Mouse (Mus musculus): ENCODE measurements around the gene Cnnm4.
"Not testable (repeated sequence)": the region's sequence is repeated elsewhere in the genome, so short reads cannot be mapped to it uniquely, and the experiment has no call there.

Cnnm4 gene

DNA sequence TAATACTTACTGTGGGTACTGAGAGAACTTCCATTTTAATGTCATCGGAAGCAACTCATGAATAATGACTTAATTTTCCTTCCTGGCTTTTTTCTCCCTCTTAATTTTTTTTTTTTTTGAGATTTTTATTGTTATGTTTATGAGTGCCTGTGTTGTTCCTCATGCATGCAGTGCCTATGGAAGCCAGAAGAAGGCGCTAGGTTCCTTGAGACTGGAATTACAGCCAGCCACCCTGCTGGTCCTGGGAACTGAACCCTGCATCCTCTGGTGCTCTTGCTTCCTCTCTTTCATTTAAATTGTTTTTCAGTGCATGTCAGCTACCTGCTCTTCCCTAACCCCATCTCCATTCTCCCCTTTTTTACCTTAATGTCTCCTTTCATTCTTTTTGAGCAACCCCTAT, 42.3 kb downstream of the Cnnm4 start:
- no peak for DNase-seq (ENCODE audit: low read depth, low spot score)

DNA sequence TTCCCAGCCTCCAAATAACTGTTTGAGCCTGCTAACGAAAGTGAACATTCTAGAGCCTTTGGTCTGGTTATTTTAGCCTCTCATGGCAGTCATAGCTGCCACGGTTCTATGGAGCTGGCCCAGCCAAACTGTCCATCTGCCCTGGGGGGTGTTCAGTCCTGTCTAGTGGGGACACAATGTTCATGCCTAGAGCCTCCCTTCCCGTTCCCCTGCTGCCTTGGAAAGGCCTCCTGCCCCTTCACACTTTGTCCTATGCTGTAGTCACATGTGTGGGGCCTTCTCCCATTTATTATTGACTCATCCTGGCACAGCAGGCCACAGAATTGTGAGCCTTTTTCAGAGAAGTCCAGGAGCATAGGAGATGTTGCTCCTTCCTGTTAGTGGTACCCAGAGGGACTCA, 46.8 kb downstream of the Cnnm4 start:
- no peak for DNase-seq (ENCODE audit: low read depth, low spot score)

DNA sequence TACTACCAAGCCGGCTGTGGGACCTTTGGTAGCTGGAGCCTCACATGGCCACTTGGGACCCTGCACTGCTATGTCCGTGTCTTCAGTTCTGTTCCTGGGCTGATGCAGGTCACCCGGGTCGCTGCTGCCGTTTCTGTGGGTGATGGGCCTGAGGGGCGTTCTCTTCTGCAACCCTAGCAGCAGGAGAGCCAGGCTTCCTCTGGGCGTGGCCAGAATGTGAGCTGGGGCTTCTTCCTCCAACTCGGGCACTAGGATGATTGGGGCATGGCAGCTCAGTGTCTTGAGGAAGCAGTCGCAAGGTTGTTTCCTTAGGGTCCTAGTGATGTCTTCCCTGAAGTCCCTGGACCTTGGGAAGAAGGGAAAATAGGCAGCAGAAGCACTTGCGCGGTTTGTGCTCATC, 48.2 kb downstream of the Cnnm4 start:
- no peak for DNase-seq (ENCODE audit: low read depth, low spot score)

DNA sequence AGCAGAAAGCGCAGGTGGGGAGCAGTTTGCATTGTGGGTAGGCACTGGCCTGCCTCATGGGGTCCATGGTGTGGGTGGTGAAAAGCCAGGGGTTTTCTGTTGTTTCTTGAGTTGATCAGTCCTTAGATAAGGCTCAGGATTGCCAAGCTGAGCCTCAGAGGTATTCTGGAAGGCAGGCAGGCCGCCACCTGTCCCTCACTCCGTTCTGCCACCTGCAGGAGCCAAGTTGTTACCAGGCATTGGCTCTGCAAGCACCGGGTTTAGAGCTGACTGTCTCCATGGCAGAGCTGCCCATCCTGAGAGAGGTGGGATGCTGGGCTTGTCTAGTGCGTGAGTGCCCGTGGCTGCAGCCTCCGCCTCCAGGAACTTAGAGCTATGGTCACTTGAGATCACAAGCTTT, 50.8 kb downstream of the Cnnm4 start:
- no peak for DNase-seq (ENCODE audit: low read depth, low spot score)

DNA sequence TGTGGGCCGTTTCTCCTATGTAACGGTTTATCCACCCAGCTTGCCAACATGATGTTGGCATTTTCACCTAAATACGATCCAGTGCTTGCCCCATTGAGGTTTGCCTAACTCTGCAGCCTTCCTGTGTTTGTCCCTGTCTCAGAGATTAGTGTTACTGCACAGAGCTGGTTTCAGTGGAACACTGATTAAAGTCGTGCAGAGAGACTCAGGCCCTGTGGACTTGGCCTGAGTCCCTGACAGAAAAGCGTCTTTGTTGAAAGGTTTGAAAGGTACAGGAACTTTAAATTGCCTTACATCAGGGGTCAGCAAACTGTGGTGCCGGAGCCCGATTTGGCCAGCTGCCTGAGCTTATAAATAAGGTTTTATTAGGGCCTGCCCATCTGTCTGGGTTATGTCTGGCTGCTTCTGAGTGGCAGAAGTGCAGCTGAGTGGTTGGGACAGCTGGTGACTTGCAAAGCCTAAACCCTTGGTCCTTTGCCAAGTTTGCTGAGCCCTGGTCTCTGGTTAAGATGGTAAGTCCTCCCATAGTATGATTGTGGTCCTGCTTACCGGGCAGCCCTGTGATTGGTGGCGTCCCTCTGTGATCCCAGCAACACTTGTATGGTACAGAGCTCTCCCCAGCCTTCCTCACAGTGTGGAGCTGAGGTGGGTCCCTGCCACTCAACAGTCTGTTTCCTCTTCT, 52.1 kb downstream of the Cnnm4 start:
- DNase-seq (ENCODE audit: low read depth, low spot score) = no peak

DNA sequence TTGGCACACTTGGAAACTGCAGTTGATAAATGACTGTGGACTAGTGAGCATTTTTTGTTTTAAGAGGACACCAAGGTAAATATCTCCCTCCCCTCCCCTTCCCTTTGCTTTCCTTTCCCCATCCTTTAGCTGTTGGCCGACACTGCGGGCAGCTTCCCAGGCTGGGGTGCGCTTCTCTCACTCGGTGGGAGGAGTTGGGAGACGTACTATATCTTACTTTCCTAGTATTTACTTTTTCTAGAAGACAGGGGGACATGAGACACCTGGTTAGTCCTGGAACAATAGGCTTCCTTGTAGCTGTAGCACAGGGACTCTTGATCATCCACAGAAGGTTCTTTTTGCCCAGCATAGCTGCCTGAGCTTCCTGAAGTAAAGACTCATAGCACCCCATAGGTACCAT, 52.6 kb downstream of the Cnnm4 start:
- DNase-seq (ENCODE audit: low read depth, low spot score) = no peak

DNA sequence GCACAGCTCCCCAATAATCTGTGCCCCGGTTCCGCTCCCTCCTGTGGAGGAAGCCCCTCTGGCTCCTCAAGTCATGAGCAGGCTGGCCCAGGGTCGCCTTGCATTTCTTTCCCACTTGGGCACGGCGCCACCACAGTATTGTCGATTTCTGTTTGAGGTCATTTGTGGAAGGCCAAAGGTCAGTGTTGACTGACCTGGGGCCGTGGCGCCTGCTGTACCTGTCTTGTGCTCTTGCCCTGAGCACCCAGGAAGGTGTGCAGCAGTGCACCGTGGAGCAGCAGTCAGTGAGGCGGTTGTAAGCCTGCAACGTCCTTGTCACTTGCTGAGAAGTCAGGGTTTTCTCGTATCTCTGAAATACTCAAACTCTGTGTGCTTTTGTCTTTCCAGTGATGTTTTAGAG, 54.4 kb downstream of the Cnnm4 start:
- DNase-seq (ENCODE audit: low read depth, low spot score) = no peak

DNA sequence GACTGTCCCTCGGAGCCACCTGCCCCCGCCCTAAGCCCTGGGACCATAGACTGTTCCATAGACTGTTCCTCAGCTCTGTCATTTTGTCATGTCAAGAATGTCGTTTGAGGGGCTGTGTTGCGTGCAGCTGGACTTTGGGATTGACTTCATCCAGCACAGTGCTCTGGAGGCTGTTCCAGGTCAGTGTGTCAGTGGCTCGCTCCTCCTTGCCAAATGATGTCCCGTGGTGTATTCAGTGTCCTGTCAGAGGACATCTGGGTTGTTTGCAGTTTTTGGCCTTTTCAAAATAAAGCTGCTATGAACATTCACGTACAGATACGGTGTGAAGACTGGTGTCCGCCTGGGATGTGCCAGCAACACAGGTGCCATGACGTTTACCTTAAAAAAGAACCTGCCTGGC, 55.5 kb downstream of the Cnnm4 start:
- no peak for DNase-seq (ENCODE audit: low read depth, low spot score)

DNA sequence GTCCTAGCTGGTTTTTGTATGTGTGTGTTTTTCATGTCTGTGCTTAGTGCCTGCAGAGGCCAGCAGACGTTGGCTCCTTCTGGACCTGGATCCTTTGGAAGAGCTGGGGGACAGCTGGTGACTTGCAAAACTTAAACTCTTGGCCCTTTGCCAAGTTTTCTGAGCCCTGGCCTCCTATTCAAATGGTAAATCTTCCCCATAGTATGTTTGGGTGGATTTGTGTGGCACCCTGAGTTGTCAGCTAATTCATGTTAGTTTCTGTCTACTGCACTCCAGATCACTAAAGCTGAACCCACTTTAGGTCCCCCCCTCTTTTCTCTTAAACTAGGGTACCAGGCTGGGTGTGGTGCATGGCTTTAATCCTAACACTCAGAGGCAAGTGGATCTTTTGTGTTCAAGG, 56.9 kb downstream of the Cnnm4 start:
- peak; percentile 28 for DNase-seq (ENCODE audit: low read depth, low spot score)

DNA sequence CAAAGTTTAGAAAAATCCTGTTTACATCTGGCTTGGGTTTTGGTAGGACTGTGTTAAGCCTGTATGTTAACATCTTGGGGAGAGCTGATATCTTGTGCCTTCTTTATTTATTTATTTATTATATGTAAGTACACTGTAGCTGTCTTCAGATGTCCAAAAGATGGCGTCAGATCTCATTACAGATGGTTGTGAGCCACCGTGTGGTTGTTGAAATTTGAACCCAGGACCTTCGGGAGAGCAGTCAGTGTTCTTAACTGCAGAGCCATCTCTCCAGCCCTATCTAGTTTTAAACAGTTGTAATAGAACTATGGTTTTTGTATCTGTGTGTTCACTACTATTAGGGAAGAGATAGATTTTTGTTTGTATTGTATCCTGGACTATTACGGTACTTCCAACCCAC, 57.9 kb downstream of the Cnnm4 start:
- no peak for DNase-seq (ENCODE audit: low read depth, low spot score)

DNA sequence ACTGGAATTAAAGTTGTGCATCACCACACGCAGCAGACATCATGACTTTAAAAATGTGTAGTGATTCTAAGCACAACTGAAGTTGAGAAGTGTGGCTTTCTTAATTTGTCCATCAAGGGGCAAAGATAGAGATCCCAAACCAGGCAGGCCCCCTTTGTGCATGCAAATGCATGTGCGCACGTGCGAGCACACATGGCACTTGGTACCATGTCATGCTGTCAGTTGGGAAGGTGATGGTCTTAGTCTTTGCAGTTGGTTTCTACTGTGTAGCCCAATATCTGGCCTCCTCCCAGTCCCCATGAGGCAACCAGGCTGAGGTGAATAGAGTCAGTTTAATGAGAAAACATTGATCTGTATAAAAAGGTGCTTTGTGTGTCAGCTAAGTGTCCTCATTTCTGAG, 58.5 kb downstream of the Cnnm4 start:
- no peak for DNase-seq (ENCODE audit: low read depth, low spot score)

DNA sequence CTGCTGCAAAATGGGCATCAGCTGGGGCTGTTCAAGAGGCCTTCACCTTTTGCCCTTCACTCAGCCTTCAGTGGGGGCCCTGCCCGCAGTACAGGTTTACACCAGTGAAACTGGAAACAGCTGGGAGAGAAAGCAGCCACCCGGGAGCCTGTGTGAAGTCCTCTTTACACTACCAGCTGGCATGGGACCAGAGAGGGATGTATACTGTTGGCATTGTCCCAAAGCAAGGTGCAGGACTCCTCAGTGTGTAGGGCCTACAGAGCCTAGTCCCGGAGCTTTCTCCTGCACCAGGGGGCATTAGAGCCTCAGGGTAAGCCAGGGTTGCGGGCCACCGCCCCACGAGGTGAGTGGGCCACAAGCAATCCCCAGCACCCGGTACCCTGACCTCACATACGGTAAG, 59.1 kb downstream of the Cnnm4 start:
- no peak for DNase-seq (ENCODE audit: low read depth, low spot score)

DNA sequence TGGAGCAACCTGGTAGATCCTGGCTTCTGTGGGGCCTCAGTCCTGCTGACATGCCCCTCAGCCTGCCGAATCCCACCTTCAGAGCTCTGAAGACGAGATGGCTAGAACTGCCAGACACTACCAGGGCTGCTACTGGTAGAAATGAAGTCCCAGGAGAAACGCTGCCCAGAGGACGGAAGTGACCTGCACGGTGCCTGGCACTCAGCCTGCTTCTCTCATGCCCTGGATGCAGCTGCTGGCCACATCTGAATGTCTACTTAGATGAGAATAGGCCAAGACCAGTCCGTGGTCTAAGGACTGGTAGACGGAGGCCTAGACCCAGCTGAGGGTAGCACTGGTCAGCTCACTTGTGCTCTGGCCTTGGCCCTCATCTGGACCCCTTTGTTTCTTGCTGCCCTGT, 59.5 kb downstream of the Cnnm4 start:
- no peak for DNase-seq (ENCODE audit: low read depth, low spot score)

DNA sequence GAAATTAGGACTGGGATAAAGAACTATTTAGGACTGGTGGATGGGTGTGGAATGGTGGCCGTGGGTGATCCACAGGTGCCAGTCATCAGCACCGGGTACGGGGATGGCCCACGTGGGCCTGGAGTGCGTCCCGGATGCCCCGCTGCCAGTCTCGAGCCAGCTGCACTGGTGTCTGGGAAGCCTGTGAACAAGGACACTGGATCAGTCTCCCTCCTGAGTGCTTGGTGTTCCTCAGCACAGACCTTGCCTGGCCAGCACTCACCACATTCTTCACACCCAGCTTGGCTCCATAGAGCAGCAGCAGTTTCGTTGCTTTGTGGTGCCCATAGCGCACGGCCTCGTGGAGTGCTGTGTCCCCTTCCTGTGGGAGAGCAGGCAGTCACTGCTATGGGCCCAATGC, 60.0 kb downstream of the Cnnm4 start:
- no peak for DNase-seq (ENCODE audit: low read depth, low spot score)

DNA sequence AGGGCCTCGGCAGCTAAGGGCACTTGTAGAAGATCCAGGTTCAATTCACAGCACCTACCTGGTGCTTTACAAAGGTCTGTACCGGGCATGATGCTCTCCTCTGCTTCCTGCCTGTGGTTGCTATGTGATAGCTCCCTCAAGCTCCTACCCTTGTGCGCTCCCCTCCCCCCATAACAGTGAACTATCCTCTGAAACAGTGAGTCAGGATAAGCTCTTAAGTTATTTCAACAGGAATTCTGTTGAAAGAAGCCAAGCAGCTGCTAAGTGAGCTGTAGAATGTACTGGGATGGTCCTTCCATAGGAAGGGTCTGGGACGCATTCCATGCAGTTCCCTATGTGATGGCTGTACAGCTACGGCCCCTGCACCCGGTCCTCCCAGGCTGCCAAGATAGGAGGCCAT, 62.1 kb downstream of the Cnnm4 start:
- DNase-seq (ENCODE audit: low read depth, low spot score) = no peak

DNA sequence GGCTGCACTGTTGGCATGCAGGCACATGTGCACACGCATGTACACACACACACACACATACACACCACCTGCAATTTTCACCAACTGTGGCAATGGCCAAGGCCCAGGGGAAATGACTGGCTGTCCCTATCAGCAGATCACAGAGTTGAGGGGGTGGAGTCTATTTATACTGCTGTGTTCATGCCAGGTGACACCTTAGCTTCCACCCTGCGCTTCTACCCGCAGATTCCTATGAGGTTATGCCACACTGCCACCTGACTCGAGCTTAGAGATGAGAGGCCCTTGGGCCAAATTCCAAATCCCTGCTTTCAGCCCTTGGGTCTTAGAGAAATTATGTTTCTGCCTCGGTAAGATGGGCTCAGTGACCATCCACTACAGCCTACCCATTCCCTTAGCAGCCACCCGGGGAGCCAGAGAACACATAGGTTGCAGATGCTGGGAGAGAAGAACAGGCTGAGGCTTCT, 63.2 kb downstream of the Cnnm4 start:
- no peak for DNase-seq (ENCODE audit: low read depth, low spot score)

DNA sequence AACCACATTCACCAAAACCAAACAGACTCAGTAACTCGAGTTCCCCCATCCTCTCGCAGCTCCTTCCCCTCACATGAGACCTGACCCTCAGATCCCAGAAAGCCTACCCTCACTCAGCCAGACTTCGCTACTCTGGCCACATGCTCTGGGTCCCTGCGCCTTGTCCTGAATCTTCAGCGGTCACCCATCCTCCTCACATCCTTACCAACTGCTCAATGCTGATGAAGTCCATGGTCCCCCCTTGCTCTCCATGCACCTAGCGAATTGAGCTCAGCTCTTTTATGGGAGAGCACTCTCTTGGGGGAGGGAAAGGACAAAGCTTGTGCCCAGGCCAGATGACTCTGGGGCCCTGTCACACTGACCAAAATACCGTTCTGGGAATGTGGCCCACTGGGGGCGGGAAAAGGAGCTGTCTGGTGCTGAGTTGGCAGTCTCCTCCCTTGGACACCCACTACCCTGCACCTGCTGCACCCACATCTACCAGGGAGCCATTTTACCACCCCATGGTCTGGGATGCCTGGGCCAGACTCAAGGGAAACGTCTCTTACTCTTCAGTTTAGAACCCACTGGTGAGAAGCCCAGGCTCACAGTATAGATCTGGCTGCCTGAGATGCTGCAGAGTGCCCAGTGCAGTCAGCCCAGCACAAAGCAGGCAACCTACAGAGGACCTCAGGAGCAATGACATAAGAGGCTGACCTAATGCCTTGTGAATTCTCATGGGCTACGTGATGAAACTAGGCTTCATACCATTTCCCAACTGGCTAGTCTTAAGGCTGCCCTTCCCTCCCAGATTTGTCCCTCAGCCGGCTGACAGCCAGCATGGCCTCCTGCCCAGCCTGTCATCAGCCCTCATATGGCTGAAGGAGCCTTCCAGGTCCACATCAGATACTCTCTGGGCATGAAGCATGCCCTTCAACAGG, 64.3 kb downstream of the Cnnm4 start:
- no peak for DNase-seq (ENCODE audit: low read depth, low spot score)

DNA sequence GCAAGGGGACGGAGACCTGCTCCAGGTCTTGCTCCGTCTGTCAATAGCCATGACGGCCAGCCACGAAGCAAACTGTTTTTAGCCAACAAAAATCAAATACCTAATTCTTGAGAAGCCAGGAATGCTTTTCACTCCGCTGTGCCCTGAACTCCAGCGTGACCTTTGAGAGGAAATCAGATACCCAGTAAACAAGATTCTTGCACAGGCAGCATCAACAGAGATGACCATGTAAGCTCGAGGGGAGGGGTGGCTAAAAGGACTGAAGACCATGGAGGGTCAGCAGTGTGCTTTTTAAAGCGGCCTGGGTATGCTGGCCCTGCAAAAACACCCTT, 64.9 kb downstream of the Cnnm4 start:
- DNase-seq (ENCODE audit: low read depth, low spot score) = no peak

DNA sequence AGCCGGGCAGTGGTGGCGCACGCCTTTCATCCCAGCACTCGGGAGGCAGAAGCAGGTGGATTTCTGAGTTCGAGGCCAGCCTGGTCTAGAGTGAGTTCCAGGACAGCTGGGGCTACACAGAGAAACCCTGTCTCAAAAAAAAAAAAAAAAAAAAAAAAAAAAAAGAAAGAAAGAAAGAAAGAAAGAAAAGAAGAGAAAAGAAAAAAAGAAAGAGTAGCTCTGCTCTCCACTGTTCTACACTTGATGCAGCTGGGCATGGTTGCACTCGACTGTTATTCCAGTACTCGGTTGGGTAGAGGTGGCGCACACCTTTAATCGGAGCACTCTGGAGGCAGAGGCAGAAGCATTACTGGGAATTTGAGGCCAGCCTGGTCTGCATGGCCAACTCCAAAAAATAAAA, 65.4 kb downstream of the Cnnm4 start, which contains the start of gene Ankrd23:
Gene Ankrd23, minus strand, starts transcription at position 101 of the 400 bp plus-strand sequence.
- not testable (repeated sequence) for DNase-seq (ENCODE audit: low read depth, low spot score)

DNA sequence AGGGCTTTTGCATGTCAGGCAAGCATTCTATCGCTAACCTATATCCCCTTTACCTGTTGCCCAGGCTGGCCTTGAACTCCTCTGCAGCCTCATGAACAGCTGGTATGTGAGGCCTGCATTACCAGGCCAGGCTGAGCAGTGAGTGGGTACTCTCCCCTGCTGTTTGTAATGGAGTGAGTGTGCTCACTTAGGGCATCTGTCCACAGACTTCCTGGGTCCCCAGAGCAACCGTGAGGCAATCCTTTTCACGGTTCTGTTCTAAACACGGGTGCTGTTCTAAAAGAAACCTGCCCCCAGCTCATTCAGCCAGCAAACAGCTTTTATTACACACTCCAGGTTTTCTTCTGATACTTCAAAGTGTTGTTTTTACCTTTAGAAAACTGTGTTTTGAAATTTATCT, 67.3 kb downstream of the Cnnm4 start:
- DNase-seq (ENCODE audit: low read depth, low spot score) = no peak

DNA sequence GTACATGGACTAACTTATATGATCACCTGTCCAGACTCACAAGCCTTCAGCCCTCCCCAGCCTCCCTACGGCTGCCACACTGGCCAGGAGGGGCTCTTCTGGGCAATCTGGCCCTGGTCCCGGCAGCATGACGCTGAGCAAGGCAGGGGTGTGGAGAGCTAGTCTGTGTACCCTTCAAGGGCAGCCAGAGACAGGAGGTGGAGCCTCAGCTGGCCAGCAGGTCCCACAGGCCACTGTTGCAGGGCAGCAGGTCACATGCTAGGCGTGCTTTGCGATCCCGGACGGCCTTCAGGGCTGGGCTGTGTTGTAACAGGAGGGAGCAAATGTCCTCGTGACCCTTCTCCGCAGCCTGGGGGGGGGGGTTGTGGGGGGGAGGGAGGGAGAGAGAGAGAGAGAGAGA, 67.8 kb downstream of the Cnnm4 start, which contains the start of gene Gm42417:
Gene Gm42417, minus strand, starts transcription at position 244 of the 400 bp plus-strand sequence.
- no peak for DNase-seq (ENCODE audit: low read depth, low spot score)

DNA sequence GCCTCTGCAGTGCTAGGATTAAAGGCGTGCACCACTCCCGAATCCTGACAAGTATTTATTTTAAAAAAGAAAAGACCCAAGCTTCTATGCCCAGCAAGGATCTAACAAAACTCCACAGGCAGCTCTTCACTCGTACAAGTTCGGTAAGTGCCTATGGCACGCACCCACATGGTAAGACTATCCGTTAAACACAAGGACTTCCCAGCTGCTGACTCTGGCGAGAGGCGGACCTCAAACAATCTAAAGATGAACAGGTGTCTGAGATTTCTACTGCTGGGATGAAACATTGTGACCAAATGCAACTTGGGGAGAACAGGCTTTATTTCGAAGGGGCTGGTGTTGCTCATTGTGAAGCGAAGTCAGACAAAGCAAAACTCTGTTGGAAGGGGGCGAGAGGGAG, 68.7 kb downstream of the Cnnm4 start:
- DNase-seq (ENCODE audit: low read depth, low spot score) = no peak

DNA sequence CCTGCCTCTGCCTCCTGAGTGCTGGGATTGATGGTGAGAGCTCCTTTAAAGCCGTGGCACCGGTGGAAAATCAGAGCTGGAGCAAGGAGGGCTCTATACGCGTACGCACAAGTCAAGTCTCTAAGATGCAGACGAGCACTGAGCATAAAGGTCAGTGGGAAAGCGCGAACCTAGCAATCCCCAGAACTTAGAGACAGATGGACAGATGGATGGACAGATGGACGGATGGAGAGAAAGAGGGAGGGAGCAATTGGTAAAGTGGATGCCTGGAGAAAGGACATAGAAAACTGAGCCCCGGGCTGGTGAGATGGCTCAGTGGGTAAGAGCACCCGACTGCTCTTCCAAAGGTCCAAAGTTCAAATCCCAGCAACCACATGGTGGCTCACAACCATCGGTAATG, 69.4 kb downstream of the Cnnm4 start:
- DNase-seq (ENCODE audit: low read depth, low spot score) = no peak

All from brain, embryonic 18.5 days (tissue).